Mouse (Mus musculus): ENCODE results near the gene Olfr1474. TPM values are rescaled to one million over a fixed set of nuclear protein-coding genes. Genes with fewer than 3 reads are reported as not detected.

The Olfr1474 gene
- not detected in 2 replicates for polyA plus RNA-seq (2012; rRNA removed)

DNA sequence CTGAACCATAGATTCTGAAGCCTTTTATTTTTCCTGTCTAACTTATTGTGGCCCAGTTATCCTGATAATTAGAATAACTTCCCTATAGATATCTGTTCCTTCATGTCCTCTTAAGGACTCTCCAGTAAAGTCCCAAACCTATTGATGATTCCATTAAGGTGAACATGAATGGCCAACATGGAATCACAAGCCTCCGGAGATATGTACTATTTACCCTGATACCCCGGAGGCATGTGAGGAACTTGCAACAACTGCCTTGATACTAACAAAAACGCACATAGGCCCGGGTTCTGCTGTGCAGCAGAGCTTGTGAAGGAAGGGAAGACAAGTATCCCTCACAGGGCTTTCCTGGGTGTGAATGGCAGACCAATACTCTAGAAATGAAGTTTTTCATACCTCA is at the start of gene Olfr1474:
Gene Olfr1474, plus strand, starts transcription at position 301 of the 400 bp plus-strand sequence.

DNA sequence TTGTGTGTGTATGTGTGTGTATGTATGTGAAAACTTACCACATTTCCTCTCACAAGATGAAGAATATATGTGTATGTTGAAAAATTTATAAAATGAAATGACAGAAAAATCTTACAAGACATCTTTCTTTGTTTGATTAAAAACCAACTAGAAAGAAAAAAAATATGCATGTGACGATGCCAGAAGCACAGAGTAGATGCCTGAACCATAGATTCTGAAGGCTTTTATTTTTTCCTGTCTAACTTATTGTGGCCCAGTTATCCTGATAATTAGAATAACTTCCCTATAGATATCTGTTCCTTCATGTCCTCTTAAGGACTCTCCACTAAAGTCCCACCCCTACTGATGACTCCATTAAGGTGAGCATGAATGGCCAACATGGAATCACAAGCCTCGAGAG is 26.3 kb upstream of the Olfr1474 start, which contains the start of gene Olfr1471:
Gene Olfr1471, plus strand, starts transcription at position 301 of the 400 bp plus-strand sequence.

DNA sequence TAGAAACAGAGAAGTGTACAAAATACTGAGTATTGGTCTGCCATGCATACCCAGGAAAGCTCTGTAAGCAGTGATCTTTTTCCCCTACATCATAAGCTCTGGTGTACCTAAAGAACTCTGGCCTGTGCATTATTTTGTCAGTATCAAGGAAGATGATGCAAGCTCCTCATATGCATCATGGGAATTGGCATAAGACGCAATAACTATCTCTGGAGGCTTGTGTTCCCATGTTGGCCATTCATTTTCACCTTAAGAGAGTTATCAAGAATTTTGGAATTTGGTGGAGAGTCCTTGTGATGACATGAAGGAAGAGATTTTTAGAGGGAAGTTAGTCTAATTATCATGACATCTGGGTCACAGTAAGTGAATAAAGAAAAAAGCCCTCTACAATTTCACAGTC is 13.4 kb upstream of the Olfr1474 start, which contains the start of gene Olfr1472:
Gene Olfr1472, minus strand, starts transcription at position 101 of the 400 bp plus-strand sequence.

DNA sequence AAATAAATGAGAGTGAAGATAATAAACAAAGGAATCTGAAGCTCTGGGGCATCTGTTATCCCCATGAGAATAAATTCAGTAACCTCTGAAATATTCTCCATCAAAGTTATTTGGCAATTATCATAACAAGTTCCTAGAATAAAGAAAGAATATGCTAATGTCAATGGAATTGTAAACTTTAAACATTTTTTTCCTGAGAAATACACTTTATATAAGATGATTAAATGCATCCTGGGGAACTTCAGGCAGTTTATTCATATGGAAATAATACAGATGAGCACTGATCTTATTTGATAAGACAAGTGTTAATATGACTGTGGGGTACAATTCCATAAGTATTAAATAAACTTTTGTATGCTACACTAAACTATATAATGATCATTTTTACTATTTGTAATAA is 10.7 kb downstream of the Olfr1474 start, which contains the start of gene Olfr1475:
Gene Olfr1475, minus strand, starts transcription at position 101 of the 400 bp plus-strand sequence.

DNA sequence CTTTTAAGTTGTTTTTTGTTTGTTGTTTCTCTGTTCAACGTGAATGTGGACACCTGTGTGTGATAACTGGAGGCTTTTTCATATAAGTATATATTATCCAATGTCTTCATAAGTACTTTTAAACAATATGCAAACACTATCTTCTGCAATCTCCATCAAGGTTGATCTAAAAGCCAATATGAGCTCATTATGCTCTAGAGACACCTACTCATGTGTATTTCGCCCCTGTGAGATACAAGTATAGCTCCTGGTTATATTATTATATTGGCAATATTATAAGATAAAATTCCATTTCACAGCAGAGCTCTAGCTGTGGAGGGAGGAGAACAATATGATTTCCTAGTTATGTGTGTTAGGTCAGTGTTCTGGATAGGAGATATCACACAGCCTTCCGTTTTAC is 30.9 kb downstream of the Olfr1474 start, which contains the start of gene Olfr1477:
Gene Olfr1477, plus strand, starts transcription at position 301 of the 400 bp plus-strand sequence.

Other genes with a start within 250 kb of the Olfr1474 start
- not detected in 2 replicates for gene Olfr1463, start 238.2 kb upstream of the Olfr1474 start, polyA plus RNA-seq (2012; rRNA removed)
- gene Olfr1465, start 154.0 kb upstream of the Olfr1474 start, polyA plus RNA-seq (2012; rRNA removed): not detected in 2 replicates
- not detected in 2 replicates for gene Olfr1466, start 130.7 kb upstream of the Olfr1474 start, polyA plus RNA-seq (2012; rRNA removed)
- not detected in 2 replicates for gene Olfr1467, start 107.3 kb upstream of the Olfr1474 start, polyA plus RNA-seq (2012; rRNA removed)
- gene Olfr1469, start 61.7 kb upstream of the Olfr1474 start, polyA plus RNA-seq (2012; rRNA removed): not detected in 2 replicates
- not detected in 2 replicates for gene Olfr1471, start 26.2 kb upstream of the Olfr1474 start, polyA plus RNA-seq (2012; rRNA removed)
- gene Olfr1472, start 13.5 kb upstream of the Olfr1474 start, polyA plus RNA-seq (2012; rRNA removed): not detected in 2 replicates
- gene Olfr1475, start 10.6 kb downstream of the Olfr1474 start, polyA plus RNA-seq (2012; rRNA removed): not detected in 2 replicates
- gene Olfr1477, start 31.0 kb downstream of the Olfr1474 start, polyA plus RNA-seq (2012; rRNA removed): not detected in 2 replicates
- gene Olfr1480, start 58.3 kb downstream of the Olfr1474 start, polyA plus RNA-seq (2012; rRNA removed): not detected in 2 replicates
- not detected in 2 replicates for gene Olfr1484, start 113.9 kb downstream of the Olfr1474 start, polyA plus RNA-seq (2012; rRNA removed)
- not detected in 2 replicates for gene Olfr1487, start 147.8 kb downstream of the Olfr1474 start, polyA plus RNA-seq (2012; rRNA removed)
- not detected in 2 replicates for gene Olfr1489, start 162.1 kb downstream of the Olfr1474 start, polyA plus RNA-seq (2012; rRNA removed)
- gene Olfr1490, start 181.5 kb downstream of the Olfr1474 start, polyA plus RNA-seq (2012; rRNA removed): not detected in 2 replicates
- not detected in 2 replicates for gene Olfr1491, start 227.7 kb downstream of the Olfr1474 start, polyA plus RNA-seq (2012; rRNA removed)

Data from central nervous system, embryonic 14 days (tissue).